Mouse (Mus musculus) forebrain, embryonic 16.5 days (tissue): Measurements from ENCODE around the gene Bicral. TPM values are rescaled to one million over a fixed set of nuclear protein-coding genes. Genes with fewer than 3 reads are reported as not detected.

ENCODE experiments used
- ATAC-seq: fragments of 200-750 bp; cut with Nextera tagmentation; 2 replicates; pipeline ENCODE4 v1.8.0; 2017; ENCODE audit warnings: mild to moderate bottlenecking, moderate library complexity
- H3K27ac ChIP-seq: fragments of 300-500 bp; sonication (generic); 2 replicates; pipeline ENCODE4 v1.5.1; 2014; ENCODE audit warnings: low read length, control low read depth
- H3K27me3 ChIP-seq: fragments of 300-500 bp; sonication (generic); replicated peaks from 2 replicates; pipeline ENCODE4 v1.6.1; 2014; ENCODE audit warnings: low read length; ENCODE audit not compliant: control insufficient read depth, insufficient read depth
- H3K36me3 ChIP-seq: fragments of 300-500 bp; sonication (generic); 2 replicates; pipeline ENCODE4 v1.6.1; 2014; ENCODE audit not compliant: control insufficient read depth, insufficient read depth
- H3K4me1 ChIP-seq: fragments of 300-500 bp; sonication (generic); replicated peaks from 2 replicates; pipeline ENCODE4 v1.6.1; 2014; ENCODE audit warnings: low read length; ENCODE audit not compliant: control insufficient read depth, insufficient read depth
- H3K4me2 ChIP-seq: fragments of 300-500 bp; sonication (generic); 2 replicates; pipeline ENCODE4 v1.6.1; 2014; ENCODE audit warnings: mild to moderate bottlenecking, low read length, control low read depth
- H3K4me3 ChIP-seq: fragments of 300-500 bp; sonication (generic); replicated peaks from 2 replicates; pipeline ENCODE4 v1.5.1; 2014; ENCODE audit warnings: mild to moderate bottlenecking, low read length, control low read depth
- H3K9ac ChIP-seq: fragments of 300-500 bp; sonication (generic); replicated peaks from 2 replicates; pipeline ENCODE4 v1.6.1; 2014; ENCODE audit warnings: low read depth, low read length, control low read depth
- H3K9me3 ChIP-seq: fragments of 300-500 bp; sonication (generic); 2 replicates; pipeline ENCODE4 v1.6.1; 2016; ENCODE audit warnings: low read length; ENCODE audit not compliant: control insufficient read depth
- WGBS: fragments of 180-500 bp; shearing (Covaris S2); extraction: QIAGEN DNeasy Blood & Tissue Kit; methylation state at CpG from one replicate; pipeline ENCODE4 v1.1.7; 2014; 5-methylcytosine and 5-hydroxymethylcytosine counted together
- polyA plus RNA-seq: library from polyadenylated mRNA; unstranded; fragments of >200 nt; fragmentation: Nextera tagmentation; extraction: Ambion mirVana; gene quantifications from 2 replicates; pipeline ENCODE4 v1.2.1, GENCODE M21; 2015

The Bicral gene
- polyA plus RNA-seq, 1 experiment from 2014 or later, result 10.0 TPM

DNA sequence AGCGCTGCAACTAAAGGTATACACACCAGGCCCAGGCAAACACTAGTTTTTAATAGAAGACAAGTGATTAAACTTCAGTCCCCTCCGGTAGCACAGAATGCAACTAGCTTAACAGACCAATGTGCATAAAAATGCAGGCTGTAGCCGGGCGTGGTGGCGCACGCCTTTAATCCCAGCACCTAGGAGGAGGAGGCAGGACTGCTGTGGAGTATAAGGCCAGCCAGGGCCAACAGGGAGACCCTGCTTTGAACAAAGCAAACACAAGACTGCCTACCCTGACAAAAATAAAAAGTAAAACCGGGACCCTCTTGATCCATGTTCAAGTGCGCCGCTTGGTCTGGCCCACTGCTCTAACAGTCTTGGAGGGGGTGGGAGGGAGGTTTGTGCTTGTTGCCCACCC, 83.2 kb downstream of the Bicral start:
- 94% methylated on average over 9 of the region's 9 CpGs for WGBS
- peaks cover 31% of the 10 kb centered on the region for H3K36me3 ChIP-seq

DNA sequence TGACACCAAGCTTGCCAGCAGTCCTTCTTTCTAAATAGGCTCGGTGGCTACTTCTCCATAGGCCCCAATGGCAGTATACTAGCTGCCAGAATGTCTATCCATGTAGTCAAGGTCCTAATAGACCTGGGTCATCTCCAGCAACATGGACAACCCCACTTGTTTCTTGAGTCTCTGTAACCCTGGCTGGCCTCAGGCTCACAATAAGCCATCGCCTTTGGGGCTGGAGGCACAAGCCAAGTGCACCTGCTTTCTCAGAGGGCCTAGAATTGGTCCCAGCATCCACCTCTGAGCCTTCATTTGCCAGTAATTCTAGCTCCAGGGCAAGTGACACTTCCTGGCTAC, 84.2 kb downstream of the Bicral start:
- 41% methylated on average over 2 of the region's 2 CpGs for WGBS
- Histone ChIP-seq H3K9ac (no peak overlapping the region), H3K4me2 (no peak overlapping the region), H3K27me3 (no peaks in the 10 kb centered on the region), H3K4me3 (no peak overlapping the region), H3K27ac (no peak overlapping the region), H3K4me1 (peaks cover 21% of the 10 kb centered on the region), H3K9me3 (no peaks in the 10 kb centered on the region), H3K36me3 (peaks cover 24% of the 10 kb centered on the region)
- no peak for ATAC-seq

More for the DNA sequence above, 83.2 kb downstream of the Bicral start:
- Histone ChIP-seq H3K4me1 (peaks cover 21% of the 10 kb centered on the region), H3K9ac (no peak overlapping the region), H3K4me2 (no peak overlapping the region), H3K27me3 (no peaks in the 10 kb centered on the region), H3K4me3 (no peak overlapping the region), H3K9me3 (no peaks in the 10 kb centered on the region), H3K27ac (no peak overlapping the region)
- ATAC-seq, result no peak

DNA sequence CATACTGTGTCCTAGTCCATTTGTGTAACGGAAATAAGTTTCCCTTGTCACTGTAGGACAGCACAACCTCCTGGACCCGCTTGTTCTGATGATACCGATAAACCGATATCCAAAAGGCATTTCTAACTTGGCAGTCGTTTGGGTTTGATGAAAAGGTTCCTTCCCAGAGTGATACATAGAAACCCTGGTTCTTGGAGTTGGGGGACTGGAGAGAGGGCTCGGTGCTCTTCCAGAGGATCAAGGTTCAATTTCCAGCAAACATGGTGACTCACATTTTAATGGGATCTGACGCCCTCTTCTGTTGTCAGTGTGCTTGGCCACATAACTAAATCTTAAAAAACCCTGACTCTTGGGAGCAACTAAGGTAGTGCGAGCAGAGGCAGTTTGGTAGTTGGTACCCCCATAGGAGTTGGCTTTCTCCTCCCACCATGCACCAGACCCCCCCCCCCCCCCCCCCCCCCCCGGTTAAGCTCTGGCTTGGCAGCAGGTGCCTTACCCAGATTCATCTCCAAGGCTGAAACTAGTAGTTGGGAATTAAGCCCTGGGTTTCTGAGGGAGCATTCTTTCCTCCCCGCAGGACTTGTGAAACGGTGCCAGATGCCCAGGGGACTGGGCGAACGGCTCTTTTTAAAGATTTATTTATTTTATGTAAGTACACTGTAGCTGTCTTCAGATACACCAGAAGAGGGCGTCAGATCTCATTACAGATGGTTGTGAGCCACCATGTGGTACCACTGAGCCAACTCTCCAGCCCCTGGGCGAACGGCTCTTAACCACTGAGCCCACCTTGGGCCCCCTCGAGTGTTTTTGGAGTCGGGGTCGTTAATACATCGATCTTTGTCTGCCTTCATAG, 84.8 kb downstream of the Bicral start:
- H3K36me3 ChIP-seq, result peaks cover 19% of the 10 kb centered on the region
- H3K4me3 ChIP-seq, result peak overlapping the region; percentile 91
- 5% methylated on average over 19 of the region's 20 CpGs for WGBS
- H3K9me3 ChIP-seq, result no peaks in the 10 kb centered on the region
- H3K9ac ChIP-seq, result peak overlapping the region; percentile 86
- peak overlapping the region; percentile 79; the same call in 1 of the 2 replicates for H3K27ac ChIP-seq
- H3K4me1 ChIP-seq, result peaks cover 21% of the 10 kb centered on the region
- peak overlapping the region; percentile 95 for H3K4me2 ChIP-seq
- ATAC-seq, result no peak
- H3K27me3 ChIP-seq, result no peaks in the 10 kb centered on the region

DNA sequence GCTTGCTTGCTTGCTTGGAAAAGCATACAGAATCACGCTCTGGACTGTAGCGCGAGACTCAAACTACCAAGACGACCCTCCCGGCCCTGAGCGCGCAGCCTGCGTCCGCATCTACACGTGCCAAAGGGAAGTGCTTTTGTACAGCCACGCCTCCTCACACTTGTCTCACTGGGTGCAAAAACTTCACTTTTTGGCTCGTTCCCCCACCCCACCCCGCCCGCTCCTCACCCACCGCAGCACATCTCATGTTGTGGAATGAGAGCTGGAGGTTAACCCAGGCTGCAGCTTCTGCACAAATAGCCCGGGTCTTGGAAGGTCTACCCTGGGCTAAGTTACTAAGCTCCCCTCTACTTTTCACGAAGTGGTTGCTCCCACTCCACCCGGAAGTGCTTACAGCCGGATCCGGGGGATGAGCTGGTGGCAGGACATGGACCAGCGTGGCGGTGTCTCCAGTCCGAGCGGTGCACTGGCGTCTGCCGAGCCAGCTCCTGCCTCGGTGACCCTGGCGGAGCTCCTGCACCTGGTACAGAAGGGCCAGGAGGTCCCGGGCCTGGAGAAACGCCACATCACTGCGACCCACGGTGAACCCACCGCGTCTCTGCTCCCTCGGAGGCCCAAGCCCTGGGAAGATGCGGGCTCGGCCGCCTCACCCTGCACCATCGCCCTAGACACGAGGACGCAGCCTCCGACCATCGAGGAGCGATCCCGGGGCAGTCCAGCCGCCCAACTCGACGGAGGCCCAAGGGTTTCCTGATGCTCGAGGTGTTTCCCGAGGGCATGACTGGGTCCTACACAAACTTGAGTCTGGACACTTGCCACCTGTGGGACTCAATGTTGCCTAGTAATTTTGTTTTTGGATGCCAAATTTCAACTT, 85.6 kb downstream of the Bicral start, which contains the start of gene 2310039H08Rik:
Gene 2310039H08Rik (plus strand): TSS at position 232 of the 874 bp plus-strand sequence.
- WGBS, result under 1% methylated on average over 49 of the region's 50 CpGs
- no peaks in the 10 kb centered on the region for H3K9me3 ChIP-seq
- peak; percentile 93 for ATAC-seq
- H3K27ac ChIP-seq, result peak within 1 kb of the TSS; percentile 79
- H3K4me1 ChIP-seq, result peaks cover 21% of the 10 kb centered on the region
- peak within 1 kb of the TSS; percentile 95 for H3K4me2 ChIP-seq
- H3K27me3 ChIP-seq, result no peaks in the 10 kb centered on the region
- peak within 1 kb of the TSS; percentile 91 for H3K4me3 ChIP-seq
- H3K9ac ChIP-seq, result peak within 1 kb of the TSS; percentile 86
- H3K36me3 ChIP-seq, result peaks cover 16% of the 10 kb centered on the region

DNA sequence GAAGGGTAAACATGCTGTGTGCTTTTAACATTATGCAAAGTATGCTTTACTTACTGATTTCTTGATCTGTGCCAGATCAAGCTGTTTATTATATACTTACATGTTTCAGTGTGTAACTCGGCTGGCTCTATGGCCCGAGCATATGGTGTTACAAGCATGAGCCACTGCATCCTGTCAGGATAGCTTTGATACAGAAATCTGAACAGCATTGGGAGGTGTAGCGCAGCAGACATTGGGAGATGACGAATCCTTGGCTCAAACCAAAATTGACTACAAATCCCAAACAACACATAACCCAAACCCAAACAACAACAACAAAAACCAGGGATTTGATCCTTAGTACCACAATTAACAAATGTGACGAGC, 86.3 kb downstream of the Bicral start:
- no peaks in the 10 kb centered on the region for H3K27me3 ChIP-seq
- H3K27ac ChIP-seq, result peak overlapping the region; percentile 79
- peak overlapping the region; percentile 95 for H3K4me2 ChIP-seq
- peak overlapping the region; percentile 86 for H3K9ac ChIP-seq
- H3K4me1 ChIP-seq, result peaks cover 21% of the 10 kb centered on the region
- peak overlapping the region; percentile 91 for H3K4me3 ChIP-seq
- ATAC-seq, result peak; percentile 52
- peaks cover 11% of the 10 kb centered on the region; the same call in 1 of the 2 replicates for H3K36me3 ChIP-seq
- H3K9me3 ChIP-seq, result no peaks in the 10 kb centered on the region
- WGBS, result 6% methylated on average over 5 of the region's 5 CpGs

DNA sequence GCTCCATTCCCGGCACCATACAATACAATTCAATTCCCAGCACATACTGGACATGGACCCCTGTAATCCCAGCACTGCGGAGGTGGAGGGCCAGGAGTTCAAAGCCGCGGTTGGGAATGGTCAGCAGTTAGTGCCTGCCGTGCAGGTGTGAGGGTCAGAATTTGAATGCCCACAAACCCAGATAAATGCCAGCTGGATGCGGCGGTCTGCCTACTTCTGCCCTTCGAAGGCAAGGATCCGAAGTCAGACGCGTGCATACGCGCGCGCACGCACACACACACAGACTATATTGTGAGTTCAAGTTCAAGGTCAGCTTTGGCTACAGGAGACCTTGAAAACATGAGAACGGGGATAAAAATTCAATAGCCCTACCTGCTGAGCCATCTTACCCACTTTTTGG, 86.7 kb downstream of the Bicral start:
- no peak for ATAC-seq
- Histone ChIP-seq H3K27me3 (no peaks in the 10 kb centered on the region), H3K4me3 (peak overlapping the region; percentile 91), H3K27ac (peak overlapping the region; percentile 79), H3K4me1 (peaks cover 21% of the 10 kb centered on the region), H3K4me2 (peak overlapping the region; percentile 95), H3K9me3 (no peaks in the 10 kb centered on the region), H3K36me3 (peaks cover 11% of the 10 kb centered on the region; the same call in 1 of the 2 replicates), H3K9ac (peak overlapping the region; percentile 86)
- 60% methylated on average over 17 of the region's 17 CpGs for WGBS

DNA sequence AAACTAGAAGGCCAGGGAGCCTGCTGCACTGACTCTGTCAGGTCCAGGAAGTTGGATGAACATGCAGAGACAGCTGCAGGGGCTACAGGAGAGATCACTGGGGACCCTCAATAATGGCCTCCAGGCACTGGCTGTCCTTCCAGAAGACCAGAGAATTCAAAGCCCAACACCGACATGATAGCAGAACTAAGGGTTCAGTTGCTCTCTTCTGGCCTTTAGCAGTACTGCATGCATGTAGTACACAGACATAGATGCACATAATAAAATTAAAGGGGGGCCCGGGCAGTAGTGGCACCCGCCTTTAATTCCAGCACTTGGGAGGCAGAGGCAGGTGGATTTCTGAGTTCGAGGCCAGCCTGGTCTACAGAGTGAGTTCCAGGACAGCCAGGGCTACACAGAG, 87.3 kb downstream of the Bicral start:
- H3K36me3 ChIP-seq, result peaks cover 7% of the 10 kb centered on the region; the same call in 1 of the 2 replicates

DNA sequence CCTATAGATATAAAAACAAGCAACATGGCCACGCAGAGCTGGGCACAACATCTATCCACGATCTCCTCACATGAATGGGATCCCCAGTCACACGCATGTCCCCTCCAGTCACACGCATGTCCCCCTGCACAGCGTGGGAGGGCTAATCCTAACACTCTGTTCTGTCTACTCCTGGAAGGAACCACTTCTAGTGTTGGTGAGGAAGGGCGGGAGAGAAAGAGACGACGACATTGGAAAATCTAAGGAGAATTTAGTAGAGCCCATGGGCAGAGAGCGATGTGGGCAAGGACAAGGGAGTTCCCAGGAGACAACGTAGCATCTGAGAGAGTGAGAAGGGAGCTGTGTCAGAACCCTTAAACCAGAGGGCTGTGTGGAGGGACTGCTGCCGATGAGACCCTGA, 87.7 kb downstream of the Bicral start:
- no peaks in the 10 kb centered on the region for H3K9me3 ChIP-seq
- no peak for ATAC-seq
- H3K36me3 ChIP-seq, result peaks cover 3% of the 10 kb centered on the region; the same call in 1 of the 2 replicates
- 90% methylated on average over 11 of the region's 11 CpGs for WGBS
- H3K4me1 ChIP-seq, result peaks cover 21% of the 10 kb centered on the region
- H3K27me3 ChIP-seq, result no peaks in the 10 kb centered on the region
- no peak overlapping the region for H3K4me2 ChIP-seq
- no peak overlapping the region for H3K4me3 ChIP-seq
- no peak overlapping the region for H3K27ac ChIP-seq
- H3K9ac ChIP-seq, result no peak overlapping the region

More for the DNA sequence above, 87.3 kb downstream of the Bicral start:
- Histone ChIP-seq H3K9ac (no peak overlapping the region), H3K4me3 (no peak overlapping the region), H3K27ac (no peak overlapping the region), H3K27me3 (no peaks in the 10 kb centered on the region), H3K4me1 (peaks cover 21% of the 10 kb centered on the region), H3K9me3 (no peaks in the 10 kb centered on the region), H3K4me2 (no peak overlapping the region)
- WGBS, result 79% methylated on average over 4 of the region's 4 CpGs
- ATAC-seq, result no peak

DNA sequence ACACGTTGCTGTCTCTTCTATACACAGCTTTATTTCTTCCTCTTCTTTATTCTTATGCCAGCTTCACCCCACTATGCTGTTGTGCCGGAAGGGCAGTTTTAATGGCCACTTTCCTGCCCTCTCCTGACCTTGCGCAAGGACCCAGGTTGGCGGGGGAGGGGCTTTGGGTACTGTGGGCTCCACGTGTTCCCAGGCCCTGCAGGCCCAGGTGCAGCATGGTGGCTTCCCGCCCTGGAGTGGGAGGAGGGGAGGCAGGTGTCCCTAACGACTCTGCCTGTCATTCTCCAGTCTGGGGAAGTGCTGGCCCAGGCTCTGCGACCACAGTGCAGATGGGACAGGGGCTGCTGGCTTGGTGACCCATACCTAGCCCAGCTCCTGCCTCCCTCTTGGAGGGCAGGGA, 90.4 kb downstream of the Bicral start:
- Histone ChIP-seq H3K9ac (no peak overlapping the region), H3K4me1 (peaks cover 8% of the 10 kb centered on the region), H3K27me3 (no peaks in the 10 kb centered on the region), H3K27ac (no peak overlapping the region), H3K9me3 (no peaks in the 10 kb centered on the region), H3K4me2 (no peak overlapping the region), H3K36me3 (no peaks in the 10 kb centered on the region), H3K4me3 (no peak overlapping the region)
- WGBS, result 56% methylated on average over 8 of the region's 8 CpGs
- ATAC-seq, result no peak
